Mouse (Mus musculus): ENCODE measurements around the gene Ublcp1.
A peak's percentile ranks its signal among the peaks of the same experiment; 100 is the strongest.

The Ublcp1 gene

GRCm38 (mm10) chr11:44414605-44415004, 55.7 kb downstream of the Ublcp1 start:
- DNase-seq = no peak

- DNase-seq = no peak
Observed at GRCm38 (mm10) chr11:44413371-44413770, 56.9 kb downstream of the Ublcp1 start.

DNA sequence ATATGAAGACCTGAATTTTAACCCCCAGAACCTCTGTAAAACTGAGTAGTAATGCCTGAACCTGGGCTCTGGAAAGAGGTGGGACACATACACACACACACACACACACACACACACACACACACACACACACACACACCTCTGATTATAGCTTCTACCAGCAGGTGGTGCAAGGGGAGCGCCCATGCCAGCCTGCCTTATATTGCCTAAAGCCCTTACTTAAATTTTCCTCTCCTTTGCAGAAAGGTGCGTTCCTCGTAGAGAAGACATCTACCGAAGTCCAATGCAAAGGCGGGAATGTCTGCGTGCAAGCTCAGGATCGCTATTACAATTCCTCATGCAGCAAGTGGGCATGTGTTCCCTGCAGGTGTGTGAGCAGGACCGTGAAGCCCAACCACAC, 58.0 kb downstream of the Ublcp1 start:
- peak; percentile 21 for DNase-seq

GRCm38 (mm10) chr11:44410413-44410812, 59.9 kb downstream of the Ublcp1 start:
- no peak for DNase-seq

DNA sequence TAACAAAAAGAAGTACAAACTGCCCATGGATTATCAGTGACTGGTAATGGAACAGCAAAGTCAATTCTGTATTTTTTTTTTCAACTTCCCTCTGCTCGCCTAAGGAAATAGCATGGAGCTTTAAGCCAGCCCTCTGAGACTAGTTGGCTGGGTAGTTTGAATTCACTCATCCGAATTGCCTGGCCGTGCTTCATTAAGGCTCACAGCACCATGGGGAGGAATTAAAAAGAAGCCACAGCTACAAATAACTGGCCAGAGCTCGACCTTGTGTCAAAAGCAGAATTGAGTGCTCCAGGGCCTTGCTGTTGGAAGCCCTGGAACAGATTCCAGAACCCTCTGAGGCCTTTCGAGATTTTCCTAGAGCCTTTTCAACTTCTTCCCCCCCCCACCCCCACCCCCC, 61.7 kb downstream of the Ublcp1 start:
- no peak for DNase-seq

DNA sequence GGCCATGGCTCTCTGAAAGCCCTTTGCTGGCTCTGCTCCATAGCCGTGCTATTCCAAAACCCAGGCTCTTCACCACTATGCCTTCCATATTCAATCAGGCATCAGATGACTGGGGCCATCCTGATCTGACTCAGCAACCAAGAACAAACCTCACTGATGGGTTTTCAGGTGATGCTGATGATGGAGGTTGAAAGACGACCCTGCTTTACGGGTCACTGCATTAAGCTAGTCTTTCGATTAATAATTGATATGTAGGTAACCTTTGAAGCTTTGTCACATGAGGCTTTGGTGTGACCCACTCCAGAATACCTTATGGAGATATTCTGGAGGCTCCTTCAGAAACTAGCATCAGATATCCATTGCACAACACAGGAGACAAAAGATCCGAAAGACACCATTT, 63.8 kb downstream of the Ublcp1 start:
- DNase-seq = no peak

GRCm38 (mm10) chr11:44405961-44406360, 64.3 kb downstream of the Ublcp1 start:
- no peak for DNase-seq

GRCm38 (mm10) chr11:44405113-44405512, 65.2 kb downstream of the Ublcp1 start:
- DNase-seq = no peak
